Mouse (Mus musculus): ENCODE results near the gene Acss1. TPM values are rescaled to one million over a fixed set of nuclear protein-coding genes. Genes with fewer than 3 reads are reported as not detected.

Acss1 gene
- total RNA-seq, 2 experiments from 2014 or later = 257 to 310 TPM

GRCm38 (mm10) chr2:150579628-150580027, 88.7 kb downstream of the Acss1 start:
- intact Hi-C loops (cut with DNase I) = no loop called here
- DNase-seq = no peak

DNA sequence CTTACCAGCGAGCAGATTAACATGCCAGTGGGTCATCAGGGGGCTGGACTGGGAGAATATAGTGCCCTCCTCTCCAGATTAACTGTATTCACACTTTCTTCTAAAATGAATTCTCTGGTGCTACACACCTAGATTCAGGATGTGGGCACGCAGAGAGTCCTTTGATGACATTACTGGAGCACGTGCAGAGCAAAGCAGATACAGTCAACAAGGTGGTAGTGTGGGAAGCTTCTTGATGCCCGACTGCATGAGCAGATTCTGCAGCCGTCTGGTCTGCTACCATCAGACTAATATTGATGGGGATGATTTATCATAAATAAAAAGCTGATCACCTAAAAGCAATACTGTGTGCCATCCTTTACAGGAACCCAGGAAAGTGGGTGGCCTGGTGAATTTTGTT, 89.7 kb downstream of the Acss1 start:
- intact Hi-C loops (cut with DNase I) = no loop called here
- no peak for DNase-seq

- intact Hi-C loops (cut with DNase I) = no loop called here
- DNase-seq = no peak
These were observed 92.0 kb downstream of the Acss1 start for GRCm38 (mm10) chr2:150576256-150576655.

GRCm38 (mm10) chr2:150572463-150572862, 95.8 kb downstream of the Acss1 start:
- intact Hi-C loops (cut with DNase I) = no loop called here
- no peak for DNase-seq

DNA sequence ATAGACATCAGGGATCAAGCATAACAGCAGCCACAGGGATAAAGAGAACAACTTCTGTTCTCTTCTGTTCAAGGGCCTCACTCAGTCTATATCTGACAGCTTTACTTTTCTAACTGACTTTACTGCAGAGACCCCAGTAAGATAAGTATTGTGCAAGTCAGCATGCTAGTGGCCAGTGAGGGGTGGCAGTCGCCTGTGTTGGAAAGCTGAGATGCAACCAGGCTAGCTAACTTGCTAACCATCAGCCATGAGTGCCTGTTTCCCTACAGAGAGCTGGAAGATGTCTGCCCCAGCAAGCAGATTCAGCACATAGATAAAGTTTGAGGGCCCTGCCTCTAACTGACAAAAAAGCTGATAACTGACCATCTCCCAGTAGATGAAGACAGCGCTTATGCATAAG, 97.5 kb downstream of the Acss1 start:
- DNase-seq = no peak
- intact Hi-C loops (cut with DNase I) = no loop called here

DNA sequence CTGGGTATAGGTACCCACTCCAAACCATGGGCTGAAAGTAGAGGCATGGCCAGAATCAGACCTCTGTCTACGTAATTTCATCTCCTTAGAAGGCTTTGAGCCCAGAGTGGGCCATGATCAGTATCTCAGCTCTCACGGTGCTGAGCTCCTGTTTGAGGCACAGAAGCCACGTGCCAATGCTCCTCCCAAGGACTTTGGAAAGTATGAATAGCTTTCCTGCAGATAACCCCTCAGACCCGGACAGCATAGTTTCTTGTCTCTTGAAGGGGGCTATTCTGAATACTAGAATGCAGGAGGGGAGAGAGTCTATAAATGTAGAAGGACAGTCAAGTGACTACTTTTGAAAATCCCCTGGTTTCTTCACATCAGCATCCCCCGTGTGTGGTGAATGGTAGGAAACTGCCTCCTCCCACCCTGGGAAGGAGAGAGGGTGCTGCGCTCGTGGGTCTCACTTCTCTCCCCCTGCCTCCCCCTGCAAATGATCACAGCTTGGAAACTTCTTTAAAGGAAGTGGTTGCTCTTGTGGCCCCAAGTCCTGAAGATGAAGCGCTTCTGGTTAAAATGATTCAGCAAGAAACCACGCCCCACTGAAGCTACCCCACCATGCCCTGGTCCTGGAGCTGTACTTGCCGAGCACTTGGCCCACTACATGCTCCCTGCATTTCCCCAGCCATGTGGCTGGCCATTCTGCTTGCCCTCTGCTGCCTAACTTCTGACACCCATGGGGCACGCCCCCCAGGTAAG, 98.3 kb downstream of the Acss1 start, which contains the start of gene Cst7:
Gene Cst7 (plus strand): TSS at position 569 of the 744 bp plus-strand sequence.
- no peak for DNase-seq
- intact Hi-C loops (cut with DNase I) = loop anchor here (10.0 kb wide), 1 partner anchor 435 kb away; no protein-coding TSS in a partner anchor

Other genes starting within 250 kb of the Acss1 start
- gene Zfp442, start 217.0 kb downstream of the Acss1 start, total RNA-seq (2021) = 1 to 10 TPM; 5.4 to 6.7 TPM
- gene Zfp345, start 183.4 kb downstream of the Acss1 start, total RNA-seq (2021) = under 1 TPM in 1 of 2 experiments, not detected in 1; 0.17 TPM
- not detected for gene Cst7, start 98.1 kb downstream of the Acss1 start, total RNA-seq (2021)
- 10 to 100 TPM; 48.8 to 54.6 TPM for gene Apmap, start 59.9 kb downstream of the Acss1 start, total RNA-seq (2021)
- gene Vsx1, start 20.9 kb upstream of the Acss1 start, total RNA-seq (2021) = not detected
- 10 to 100 TPM; 14.3 to 16.0 TPM for gene Entpd6, start 80.5 kb upstream of the Acss1 start, total RNA-seq (2021)
- gene Pygb, start 118.2 kb upstream of the Acss1 start, total RNA-seq (2021) = 100 to 1,000 TPM; 559 to 572 TPM
- gene Abhd12, start 236.2 kb upstream of the Acss1 start, total RNA-seq (2021) = 10 to 100 TPM; 47.8 to 50.3 TPM
- 1 to 10 TPM; 3.0 to 4.4 TPM for gene Gins1, start 236.9 kb upstream of the Acss1 start, total RNA-seq (2021)

All from heart, postnatal 36 days (tissue).